Mouse (Mus musculus): ENCODE results near the gene Bcl2l10. TPM values are rescaled to one million over a fixed set of nuclear protein-coding genes. Genes with fewer than 3 reads are reported as not detected.

Gene Bcl2l10
- polyA plus RNA-seq, 1 experiment from 2014 or later, result not detected

DNA sequence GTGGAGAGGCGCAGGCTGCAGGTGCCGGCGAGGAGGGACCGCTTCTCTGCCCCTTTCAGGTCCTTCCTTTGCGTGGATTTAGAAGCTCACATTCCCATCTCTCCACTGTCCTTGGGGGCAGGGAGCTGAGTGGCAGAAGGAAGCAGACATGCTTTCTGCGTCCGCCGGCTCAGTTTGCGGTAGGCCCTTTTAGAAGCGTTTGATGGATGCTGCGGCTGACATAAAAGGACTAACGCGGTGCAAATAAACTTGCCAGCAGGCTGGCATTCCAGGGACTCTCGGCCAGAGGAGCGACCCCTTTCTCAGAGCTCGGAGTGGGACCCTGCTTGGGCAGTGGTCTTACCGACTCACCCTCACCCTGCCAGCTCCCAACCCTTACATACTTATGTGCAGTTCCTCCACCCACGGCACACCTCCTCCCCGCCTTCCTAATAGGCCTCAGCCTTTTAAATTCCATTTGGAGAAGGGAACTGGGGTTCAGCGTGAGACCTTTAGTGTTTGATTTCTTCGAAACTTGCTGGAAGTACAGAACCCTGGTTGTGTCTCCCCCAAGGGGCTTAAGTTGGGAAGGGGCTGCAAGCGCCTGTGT is 32.9 kb upstream of the Bcl2l10 start:
- peak overlapping the region; percentile 77 for H3K4me3 ChIP-seq
- peaks cover 18% of the 10 kb centered on the region for H3K4me1 ChIP-seq
- no peaks in the 10 kb centered on the region for H3K27me3 ChIP-seq
- peak; percentile 28 for ATAC-seq
- H3K4me2 ChIP-seq, result peak overlapping the region; percentile 83
- H3K27ac ChIP-seq, result peak overlapping the region; percentile 71
- WGBS, result 2% methylated on average over 22 of the region's 22 CpGs
- H3K9ac ChIP-seq, result peak overlapping the region; percentile 82
- no peaks in the 10 kb centered on the region for H3K36me3 ChIP-seq (ENCODE audit: poor library complexity, severe bottlenecking)
- no peaks in the 10 kb centered on the region for H3K9me3 ChIP-seq (replicated peaks)

DNA sequence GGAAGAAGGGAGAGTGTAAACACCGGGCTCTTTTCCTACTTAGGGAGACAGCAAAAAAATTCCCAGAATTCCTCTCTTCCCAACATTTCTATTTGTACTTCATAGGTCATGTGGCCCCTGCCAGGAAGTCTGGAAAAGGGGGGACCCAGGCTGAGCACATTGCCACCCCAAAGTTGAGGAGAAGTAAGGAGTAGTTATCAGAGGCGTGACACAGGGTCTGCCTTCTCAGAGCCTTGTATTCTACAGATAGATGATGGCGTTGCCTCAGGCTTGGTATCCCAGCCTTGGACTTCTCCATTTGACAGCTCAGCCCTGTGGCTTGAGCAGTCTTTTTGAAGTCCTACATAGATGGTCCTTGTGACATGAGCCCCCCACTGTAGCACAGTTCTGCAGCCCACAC is 32.3 kb upstream of the Bcl2l10 start:
- WGBS, result 72% methylated on average over 3 of the region's 3 CpGs
- Histone ChIP-seq H3K4me2 (peak overlapping the region; percentile 83), H3K4me1 (peaks cover 18% of the 10 kb centered on the region), H3K27me3 (no peaks in the 10 kb centered on the region), H3K36me3 (ENCODE audit: poor library complexity, severe bottlenecking) (no peaks in the 10 kb centered on the region), H3K9me3 (replicated peaks) (no peaks in the 10 kb centered on the region), H3K27ac (no peak overlapping the region), H3K9ac (peak overlapping the region; percentile 82), H3K4me3 (peak overlapping the region; percentile 77)
- ATAC-seq, result no peak

DNA sequence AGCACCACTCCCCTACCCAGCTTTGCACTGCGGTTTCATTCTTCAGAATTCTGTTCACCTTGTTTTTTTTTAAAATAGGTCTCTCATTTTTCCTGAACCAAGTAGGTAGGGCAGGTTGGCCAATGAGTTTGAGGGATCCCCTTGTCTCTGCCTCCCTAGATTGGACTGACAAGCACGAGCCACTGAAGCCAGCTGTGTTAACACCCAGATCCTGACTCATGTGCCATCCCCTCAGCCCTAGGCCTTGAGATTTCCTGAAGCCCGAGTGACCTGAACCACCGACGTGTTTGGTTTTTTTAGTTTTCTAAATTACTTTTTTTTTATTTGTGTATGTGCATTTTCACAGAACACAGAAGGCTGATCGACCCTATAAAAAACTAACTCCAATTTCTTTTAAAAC is 30.8 kb upstream of the Bcl2l10 start:
- Histone ChIP-seq H3K4me2 (no peak overlapping the region), H3K27me3 (no peaks in the 10 kb centered on the region), H3K9me3 (replicated peaks) (no peaks in the 10 kb centered on the region), H3K9ac (no peak overlapping the region), H3K27ac (no peak overlapping the region), H3K36me3 (ENCODE audit: poor library complexity, severe bottlenecking) (no peaks in the 10 kb centered on the region), H3K4me1 (peaks cover 18% of the 10 kb centered on the region), H3K4me3 (no peak overlapping the region)
- no peak for ATAC-seq
- WGBS, result 87% methylated on average over 6 of the region's 6 CpGs

DNA sequence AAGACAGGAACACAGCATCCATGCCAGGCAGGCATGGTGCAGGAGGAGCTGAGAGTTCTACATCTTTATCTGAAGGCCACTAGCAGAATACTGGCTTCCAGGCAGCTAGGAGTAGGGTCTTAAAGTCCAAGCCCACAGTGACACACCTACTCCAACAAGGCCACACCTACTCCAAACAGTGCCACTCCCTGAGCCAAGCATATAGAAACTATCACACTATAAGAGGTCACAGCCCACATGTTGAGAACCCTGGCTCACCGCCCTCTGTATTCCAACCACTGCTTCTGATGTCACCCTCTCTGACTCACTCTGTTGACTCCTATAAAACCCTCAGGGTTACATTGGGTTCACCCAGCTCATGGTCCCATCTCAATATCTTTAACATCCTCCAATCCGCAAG is 29.4 kb upstream of the Bcl2l10 start:
- H3K9me3 ChIP-seq (replicated peaks), result no peaks in the 10 kb centered on the region
- H3K4me3 ChIP-seq, result no peak overlapping the region

DNA sequence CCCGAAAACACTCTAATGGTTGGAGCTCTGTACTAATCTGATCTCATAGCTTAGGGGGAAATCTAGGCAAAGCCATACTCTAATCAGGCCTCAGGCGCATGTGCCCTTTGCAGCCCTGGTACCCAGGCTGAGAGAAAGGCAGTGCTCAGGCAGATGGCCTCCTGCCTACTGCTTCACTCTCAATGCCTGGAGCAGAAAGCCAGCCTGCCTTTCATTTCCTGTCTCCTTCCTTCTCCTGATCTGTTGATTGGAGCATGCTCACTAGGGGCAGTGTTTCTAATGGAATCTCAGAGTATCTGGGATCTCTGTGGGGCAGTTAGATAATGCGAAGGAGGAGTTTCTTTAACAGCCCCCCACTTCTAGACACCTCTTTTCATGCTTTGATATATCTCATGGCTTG is 28.2 kb upstream of the Bcl2l10 start:
- Histone ChIP-seq H3K4me2 (no peak overlapping the region), H3K9ac (no peak overlapping the region), H3K36me3 (ENCODE audit: poor library complexity, severe bottlenecking) (no peaks in the 10 kb centered on the region), H3K27me3 (no peaks in the 10 kb centered on the region), H3K9me3 (replicated peaks) (no peaks in the 10 kb centered on the region), H3K4me1 (peaks cover 11% of the 10 kb centered on the region), H3K4me3 (no peak overlapping the region), H3K27ac (no peak overlapping the region)
- WGBS, result 85% methylated on average over 3 of the region's 3 CpGs
- ATAC-seq, result no peak

More for the DNA sequence above, 29.4 kb upstream of the Bcl2l10 start:
- Histone ChIP-seq H3K4me2 (no peak overlapping the region), H3K9ac (no peak overlapping the region), H3K36me3 (ENCODE audit: poor library complexity, severe bottlenecking) (no peaks in the 10 kb centered on the region), H3K27me3 (no peaks in the 10 kb centered on the region), H3K4me1 (peaks cover 18% of the 10 kb centered on the region), H3K27ac (no peak overlapping the region)
- no peak for ATAC-seq
- 97% methylated on average over 2 of the region's 2 CpGs for WGBS

DNA sequence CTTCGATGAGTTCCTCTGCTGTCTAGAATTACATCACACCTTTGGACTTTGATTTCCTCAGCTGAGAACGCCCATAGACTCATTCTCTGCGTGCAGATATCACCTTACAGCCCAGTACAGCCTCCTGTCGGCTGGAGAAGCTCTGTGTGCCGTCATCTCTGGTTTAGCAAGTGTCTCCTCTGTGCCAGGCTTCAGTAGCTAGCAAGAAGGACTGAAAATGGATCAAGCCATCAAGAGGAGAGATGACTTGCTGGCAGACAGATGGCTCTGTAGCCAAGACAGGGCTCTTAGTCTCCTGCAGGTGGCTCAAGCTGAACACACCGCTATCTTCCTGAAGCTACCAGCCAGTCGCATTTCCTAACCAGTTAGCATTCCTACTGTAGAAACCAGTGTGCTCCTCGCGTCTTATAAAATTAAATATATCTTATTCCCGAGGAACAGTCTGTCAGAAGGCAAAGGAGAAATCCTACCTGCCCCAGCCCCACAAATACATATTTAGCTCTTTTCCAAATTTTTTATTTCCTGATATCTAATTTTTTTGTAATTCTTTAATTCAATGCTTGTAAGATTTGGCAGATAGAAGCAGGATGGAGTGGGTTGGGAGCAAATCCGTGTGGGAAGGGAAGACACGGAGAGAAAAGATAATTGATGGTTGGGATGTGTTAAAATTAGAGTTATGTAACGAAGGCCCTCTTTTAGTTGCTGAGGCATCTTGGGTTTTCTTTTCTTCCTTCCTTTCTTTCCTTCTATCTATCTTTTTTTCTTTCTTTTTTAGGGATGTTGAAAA is 25.3 kb upstream of the Bcl2l10 start:
- no peak overlapping the region for H3K27ac ChIP-seq
- H3K4me3 ChIP-seq, result no peak overlapping the region
- 87% methylated on average over 13 of the region's 13 CpGs for WGBS
- H3K4me1 ChIP-seq, result no peaks in the 10 kb centered on the region
- H3K9ac ChIP-seq, result no peak overlapping the region
- no peak for ATAC-seq
- no peaks in the 10 kb centered on the region for H3K27me3 ChIP-seq
- no peak overlapping the region for H3K4me2 ChIP-seq
- H3K9me3 ChIP-seq (replicated peaks), result no peaks in the 10 kb centered on the region
- peaks cover 12% of the 10 kb centered on the region; the same call in 1 of the 2 replicates for H3K36me3 ChIP-seq (ENCODE audit: poor library complexity, severe bottlenecking)

DNA sequence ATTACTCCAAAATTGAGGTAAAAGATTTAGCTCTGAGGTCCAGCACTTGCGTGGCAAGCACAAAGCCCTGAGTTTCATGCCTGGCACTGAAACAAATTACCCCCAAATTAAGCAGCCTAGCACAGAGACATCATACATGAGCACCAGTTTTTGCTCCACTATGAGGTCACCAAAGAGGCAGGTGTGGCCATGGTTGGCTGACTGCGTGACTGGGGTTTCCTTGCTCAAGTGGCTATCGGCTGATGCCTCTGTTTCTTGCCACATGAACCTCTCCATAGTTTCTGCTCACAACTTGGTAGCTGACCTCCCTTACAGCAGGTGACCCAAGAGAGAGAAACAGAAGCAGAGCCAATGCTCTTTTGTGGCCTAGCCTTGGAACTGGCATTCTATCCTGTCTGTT is 19.5 kb upstream of the Bcl2l10 start:
- Histone ChIP-seq H3K36me3 (ENCODE audit: poor library complexity, severe bottlenecking) (peaks cover 46% of the 10 kb centered on the region), H3K9ac (no peak overlapping the region), H3K27me3 (no peaks in the 10 kb centered on the region), H3K4me2 (no peak overlapping the region), H3K4me1 (no peaks in the 10 kb centered on the region), H3K27ac (no peak overlapping the region), H3K9me3 (replicated peaks) (no peaks in the 10 kb centered on the region), H3K4me3 (no peak overlapping the region)
- WGBS, result 97% methylated on average over 3 of the region's 3 CpGs
- ATAC-seq, result no peak

DNA sequence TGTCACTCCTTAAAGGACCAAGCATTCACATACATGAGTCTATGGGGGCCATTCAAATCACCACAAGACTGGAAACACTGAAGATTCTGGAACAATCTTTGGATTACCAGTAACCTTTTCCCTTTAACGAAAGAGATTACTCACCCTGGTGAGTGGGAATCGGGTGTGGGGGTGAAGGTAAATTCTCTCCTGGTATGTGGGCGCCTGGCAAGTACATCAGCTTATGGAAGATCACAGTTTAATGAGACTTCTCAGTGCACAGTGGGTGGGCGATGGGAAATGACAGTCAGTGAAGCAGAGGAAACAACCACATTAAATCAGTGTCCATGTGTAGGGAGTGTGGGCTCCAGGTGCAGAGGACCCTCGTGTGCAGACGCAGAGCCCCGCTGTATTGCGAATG is 16.7 kb upstream of the Bcl2l10 start:
- WGBS, result 88% methylated on average over 8 of the region's 8 CpGs
- no peaks in the 10 kb centered on the region for H3K4me1 ChIP-seq
- H3K27ac ChIP-seq, result no peak overlapping the region
- H3K9me3 ChIP-seq (replicated peaks), result no peaks in the 10 kb centered on the region
- no peak overlapping the region for H3K4me3 ChIP-seq
- peaks cover 65% of the 10 kb centered on the region for H3K36me3 ChIP-seq (ENCODE audit: poor library complexity, severe bottlenecking)
- H3K27me3 ChIP-seq, result no peaks in the 10 kb centered on the region
- no peak overlapping the region for H3K4me2 ChIP-seq
- H3K9ac ChIP-seq, result no peak overlapping the region
- ATAC-seq, result no peak

DNA sequence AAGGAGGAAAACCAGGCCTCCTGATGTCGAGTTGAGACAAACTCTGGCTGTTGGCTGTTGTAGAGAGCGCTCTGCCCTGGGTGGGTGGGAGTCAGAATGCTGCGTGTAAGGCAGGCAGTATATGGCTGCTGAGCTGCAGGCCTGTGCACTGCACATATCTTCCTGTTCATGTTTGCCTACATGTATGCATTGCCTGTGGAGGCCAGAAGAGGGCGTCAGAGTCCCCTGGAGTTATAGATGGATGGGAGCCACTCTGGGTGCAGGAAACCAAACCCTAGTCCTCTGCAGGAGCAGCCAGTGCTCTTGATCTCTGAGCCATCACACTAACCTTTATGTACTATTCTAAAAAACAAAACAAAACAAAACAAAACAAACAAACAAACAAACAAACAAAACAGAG is 13.1 kb upstream of the Bcl2l10 start:
- 87% methylated on average over 4 of the region's 4 CpGs for WGBS
- Histone ChIP-seq H3K36me3 (ENCODE audit: poor library complexity, severe bottlenecking) (peaks cover 91% of the 10 kb centered on the region), H3K27me3 (no peaks in the 10 kb centered on the region), H3K4me1 (no peaks in the 10 kb centered on the region), H3K4me3 (no peak overlapping the region), H3K27ac (no peak overlapping the region), H3K9me3 (replicated peaks) (no peaks in the 10 kb centered on the region), H3K4me2 (no peak overlapping the region), H3K9ac (no peak overlapping the region)
- ATAC-seq, result no peak

DNA sequence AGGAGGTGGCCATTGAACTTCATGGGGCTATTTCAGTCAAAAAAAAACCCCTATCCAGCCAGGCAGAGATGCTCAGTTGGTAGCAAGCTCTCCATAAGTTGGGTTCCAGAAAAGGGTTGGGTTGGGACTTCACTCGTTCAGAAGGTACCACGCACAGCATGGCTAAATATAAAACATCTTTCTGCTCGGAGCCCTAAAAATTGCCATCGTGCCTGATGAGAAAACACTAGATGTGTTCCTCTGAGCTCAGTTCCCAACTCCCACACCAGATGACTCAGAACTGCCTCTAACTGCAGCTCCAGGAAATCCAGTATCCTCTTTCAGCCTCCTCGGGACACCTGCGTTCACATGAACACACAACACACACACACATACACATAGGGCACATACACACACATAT is 9.5 kb upstream of the Bcl2l10 start:
- Histone ChIP-seq H3K4me2 (no peak overlapping the region), H3K27ac (no peak overlapping the region), H3K36me3 (ENCODE audit: poor library complexity, severe bottlenecking) (peaks cover 81% of the 10 kb centered on the region), H3K27me3 (no peaks in the 10 kb centered on the region), H3K4me3 (no peak overlapping the region), H3K9me3 (replicated peaks) (no peaks in the 10 kb centered on the region), H3K9ac (no peak overlapping the region), H3K4me1 (no peaks in the 10 kb centered on the region)
- 97% methylated on average over 6 of the region's 6 CpGs for WGBS
- ATAC-seq, result no peak

DNA sequence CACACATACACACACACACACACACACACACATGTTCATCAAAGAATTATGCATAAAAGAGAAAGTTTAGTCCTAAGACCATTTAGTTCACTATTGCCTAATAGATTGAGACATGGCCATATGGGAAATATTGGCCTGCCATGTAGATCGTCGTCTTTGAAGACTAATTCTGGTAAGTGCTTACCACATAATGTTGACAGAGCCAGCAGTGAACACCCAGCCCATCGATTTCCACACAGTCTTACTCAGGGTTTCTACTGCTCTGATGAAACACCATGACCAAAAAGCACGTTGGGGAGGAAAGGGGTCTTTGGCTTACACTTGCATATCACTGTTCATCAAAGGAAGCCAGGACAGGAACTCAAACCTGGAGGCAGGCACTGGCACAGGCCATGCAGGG is 5.1 kb upstream of the Bcl2l10 start:
- ATAC-seq, result no peak
- Histone ChIP-seq H3K9ac (no peak overlapping the region), H3K27me3 (no peaks in the 10 kb centered on the region), H3K36me3 (ENCODE audit: poor library complexity, severe bottlenecking) (peaks cover 54% of the 10 kb centered on the region), H3K27ac (no peak overlapping the region), H3K4me3 (no peak overlapping the region), H3K4me2 (no peak overlapping the region), H3K4me1 (no peaks in the 10 kb centered on the region), H3K9me3 (replicated peaks) (no peaks in the 10 kb centered on the region)
- 90% methylated on average over 4 of the region's 4 CpGs for WGBS

DNA sequence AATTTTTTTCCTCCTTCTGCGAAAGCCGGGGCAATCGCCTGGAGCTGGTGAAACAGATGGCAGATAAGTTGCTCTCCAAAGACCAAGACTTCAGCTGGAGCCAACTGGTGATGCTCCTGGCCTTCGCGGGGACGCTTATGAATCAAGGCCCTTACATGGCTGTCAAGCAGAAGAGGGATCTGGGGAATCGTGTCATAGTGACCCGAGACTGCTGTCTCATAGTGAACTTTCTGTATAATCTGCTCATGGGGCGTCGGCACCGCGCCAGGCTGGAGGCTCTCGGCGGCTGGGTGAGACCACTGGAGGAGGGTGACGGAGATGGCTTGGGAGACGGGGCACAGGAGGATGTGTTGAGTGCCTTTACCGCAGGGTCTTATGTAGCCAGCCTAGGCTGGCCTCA is 508 bp downstream of the Bcl2l10 start:
- no peak overlapping the region for H3K27ac ChIP-seq
- WGBS, result 96% methylated on average over 17 of the region's 17 CpGs
- no peak overlapping the region for H3K9ac ChIP-seq
- peaks cover 15% of the 10 kb centered on the region for H3K36me3 ChIP-seq (ENCODE audit: poor library complexity, severe bottlenecking)
- no peaks in the 10 kb centered on the region for H3K4me1 ChIP-seq
- H3K27me3 ChIP-seq, result no peaks in the 10 kb centered on the region
- H3K4me2 ChIP-seq, result no peak overlapping the region
- no peak overlapping the region for H3K4me3 ChIP-seq
- ATAC-seq, result no peak
- no peaks in the 10 kb centered on the region for H3K9me3 ChIP-seq (replicated peaks)

DNA sequence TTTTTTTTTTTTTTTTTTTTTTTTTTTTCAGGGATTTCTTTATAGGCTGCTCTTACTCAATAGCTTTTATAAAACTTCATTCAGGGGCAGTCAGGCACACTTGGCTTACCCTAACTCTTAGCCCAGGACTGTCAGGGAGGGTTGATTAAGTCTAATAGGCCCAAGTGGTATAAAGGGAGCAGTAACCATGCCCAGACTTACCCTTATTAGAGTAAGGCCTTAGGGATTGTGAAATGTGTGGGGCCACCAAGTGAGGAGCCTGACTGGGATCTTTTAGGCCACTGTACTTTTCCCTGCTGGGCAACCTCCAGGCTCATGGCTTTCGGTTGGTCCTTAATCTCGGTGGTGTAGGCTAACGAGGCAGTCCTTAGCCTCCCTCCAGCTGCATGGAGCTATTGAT is 1.1 kb downstream of the Bcl2l10 start:
- H3K4me3 ChIP-seq, result no peak overlapping the region

More for the DNA sequence above, 1.1 kb downstream of the Bcl2l10 start:
- H3K27me3 ChIP-seq, result no peaks in the 10 kb centered on the region
- no peaks in the 10 kb centered on the region for H3K4me1 ChIP-seq
- WGBS, result 19% methylated on average over 3 of the region's 3 CpGs
- H3K9me3 ChIP-seq (replicated peaks), result no peaks in the 10 kb centered on the region
- H3K36me3 ChIP-seq (ENCODE audit: poor library complexity, severe bottlenecking), result peaks cover 11% of the 10 kb centered on the region
- no peak overlapping the region for H3K4me2 ChIP-seq
- H3K9ac ChIP-seq, result no peak overlapping the region
- no peak for ATAC-seq
- no peak overlapping the region for H3K27ac ChIP-seq
